Mouse (Mus musculus) embryonic stem cell, embryonic (primary cell): ENCODE measurements around the gene B3galt1.

ENCODE experiments used
- CTCF ChIA-PET, 4 experiments: fragments of 300-600 bp in 2 of 4; fragments of 350-600 bp in 2 of 4; sonication (Branson Sonifier 250); formaldehyde crosslinking; loops; one replicate each; lab custom pipeline; 2022; ENCODE audit warnings: inconsistent platforms in 2 of 4; lab: Charles Lee
- POLR2A ChIA-PET, 4 experiments: fragments of 300-600 bp in 2 of 4; fragments of 350-600 bp in 2 of 4; sonication (Branson Sonifier 250); formaldehyde crosslinking; loops; one replicate each; lab custom pipeline; 2022; ENCODE audit warnings: antibody characterized with exemption in 4 of 4, inconsistent platforms in 1 of 4; lab: Charles Lee

Gene B3galt1

DNA sequence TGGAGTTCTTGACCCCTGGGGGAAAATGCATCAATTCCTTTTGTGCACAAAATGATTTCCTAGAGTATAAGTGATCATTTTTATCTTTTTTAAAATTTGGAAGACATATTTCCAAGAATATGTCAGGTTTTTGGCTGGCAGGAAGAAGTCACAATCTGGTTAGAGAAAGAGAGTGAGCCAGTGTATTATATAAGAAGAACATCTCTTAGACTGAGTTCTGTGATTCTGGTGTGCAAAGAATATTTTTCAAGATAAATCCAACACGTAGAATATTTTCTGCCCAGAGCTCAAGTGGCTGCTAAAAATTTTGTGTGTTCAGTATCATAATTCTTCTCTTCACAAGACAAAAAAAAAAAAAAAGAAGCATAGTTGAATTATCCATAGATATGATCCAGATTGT, 92.4 kb downstream of the B3galt1 start:
- ChIA-PET POLR2A (no interaction called here), CTCF (no interaction called here)

DNA sequence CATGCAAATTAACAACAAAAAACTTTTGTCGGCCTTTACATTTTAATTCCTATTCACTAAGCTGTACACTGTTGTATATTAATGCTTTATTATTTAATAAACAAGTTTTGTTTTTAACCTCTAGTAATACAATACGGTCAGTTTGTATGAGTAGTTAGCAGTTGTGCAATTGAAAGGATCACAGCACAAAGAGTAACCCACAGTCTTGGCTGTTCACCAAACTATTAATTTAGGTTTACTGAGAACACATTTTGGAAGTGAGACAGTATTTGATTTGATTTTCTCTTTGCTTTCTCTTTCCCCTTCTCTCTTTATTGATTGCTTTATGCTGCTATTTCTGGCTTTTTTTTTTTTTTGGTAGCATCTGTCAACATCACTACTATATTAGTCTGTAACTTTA, 106.0 kb downstream of the B3galt1 start:
- CTCF ChIA-PET, result no interaction called here
- POLR2A ChIA-PET, result no interaction called here

DNA sequence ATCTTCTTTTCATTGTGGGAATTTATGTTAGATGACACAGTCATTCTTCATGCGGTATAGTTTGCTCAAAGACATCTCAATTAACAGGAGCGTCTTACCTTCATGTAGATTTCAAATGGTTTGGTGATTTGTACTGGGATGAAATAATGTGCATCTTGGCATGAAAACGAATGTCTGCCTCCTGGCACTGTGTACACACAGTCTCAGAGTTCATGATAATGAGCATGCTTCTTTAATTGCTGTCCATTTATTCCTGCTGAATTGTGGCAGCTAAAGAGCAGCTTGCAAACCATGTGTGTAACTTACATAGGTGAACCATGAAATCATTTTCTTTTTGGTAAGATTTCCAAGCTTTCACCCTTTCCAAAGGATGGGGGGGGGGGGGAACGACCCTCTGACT, 112.0 kb downstream of the B3galt1 start:
- CTCF ChIA-PET, result interaction anchor here in 1 of 4 experiments (0.7 kb wide), 1 partner anchor 9 kb away, joined by 3 read pairs; no protein-coding TSS in a partner anchor
- POLR2A ChIA-PET, result no interaction called here

DNA sequence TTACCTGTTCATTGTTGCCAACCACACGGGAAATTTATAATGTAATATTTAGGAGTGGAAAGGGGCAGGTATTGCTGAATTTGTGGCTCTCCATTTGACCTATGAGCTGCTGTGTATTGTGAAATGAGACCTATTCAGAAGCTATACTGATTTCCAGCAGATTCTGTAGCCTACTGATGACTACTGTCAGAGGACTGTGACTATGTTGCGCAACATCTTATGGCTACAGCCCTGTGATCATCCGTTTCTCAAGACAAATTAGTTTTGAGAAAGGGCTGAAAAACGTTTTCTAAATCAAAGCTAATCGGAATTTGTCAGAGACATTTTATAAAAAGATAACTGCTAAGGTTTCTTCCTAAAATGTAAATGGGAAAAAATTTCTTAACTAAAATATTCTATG, 158.6 kb downstream of the B3galt1 start:
- CTCF ChIA-PET, result no interaction called here
- POLR2A ChIA-PET, result no interaction called here

DNA sequence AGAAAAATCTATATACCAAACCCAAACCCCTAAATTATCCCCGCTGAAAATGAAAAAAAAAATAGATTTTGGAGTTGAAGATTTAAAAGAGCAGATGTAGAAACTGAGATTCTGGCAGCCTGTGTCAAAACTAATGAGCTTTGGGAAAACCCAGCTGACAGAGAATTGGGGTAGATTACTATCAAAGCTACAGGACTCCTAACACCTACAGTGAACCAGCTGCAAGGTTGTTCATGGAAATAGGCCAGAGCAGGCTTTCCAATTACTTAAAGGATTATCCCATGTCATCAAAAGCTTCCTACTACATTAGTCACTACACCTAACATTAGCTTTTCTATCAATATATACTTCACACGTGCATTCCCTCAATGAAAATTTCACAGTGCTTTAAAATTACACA, 165.1 kb downstream of the B3galt1 start:
- ChIA-PET POLR2A (no interaction called here), CTCF (no interaction called here)

DNA sequence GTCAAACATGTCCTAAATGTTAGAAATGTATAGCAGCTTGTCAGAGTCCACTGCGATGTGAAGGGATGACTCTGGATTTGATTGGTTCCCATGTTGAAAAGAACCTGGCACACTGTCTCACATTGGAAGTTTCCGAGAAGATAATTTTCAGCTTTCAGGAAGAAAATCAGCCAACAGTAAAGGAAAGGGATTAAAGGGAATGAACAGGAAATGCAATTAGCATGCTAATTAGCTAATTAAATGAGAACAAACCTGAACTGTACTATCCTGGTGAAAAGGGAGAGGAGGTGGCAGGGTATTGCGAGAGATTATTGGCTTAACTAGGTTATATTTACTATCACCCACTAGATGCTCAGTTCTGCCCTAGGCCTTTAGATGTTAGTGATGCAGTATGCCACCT, 185.9 kb downstream of the B3galt1 start:
- CTCF ChIA-PET, result interaction anchor here in 1 of 4 experiments (0.6 kb wide), 1 partner anchor 625 kb away, joined by 4 read pairs; no protein-coding TSS in a partner anchor
- POLR2A ChIA-PET, result no interaction called here

DNA sequence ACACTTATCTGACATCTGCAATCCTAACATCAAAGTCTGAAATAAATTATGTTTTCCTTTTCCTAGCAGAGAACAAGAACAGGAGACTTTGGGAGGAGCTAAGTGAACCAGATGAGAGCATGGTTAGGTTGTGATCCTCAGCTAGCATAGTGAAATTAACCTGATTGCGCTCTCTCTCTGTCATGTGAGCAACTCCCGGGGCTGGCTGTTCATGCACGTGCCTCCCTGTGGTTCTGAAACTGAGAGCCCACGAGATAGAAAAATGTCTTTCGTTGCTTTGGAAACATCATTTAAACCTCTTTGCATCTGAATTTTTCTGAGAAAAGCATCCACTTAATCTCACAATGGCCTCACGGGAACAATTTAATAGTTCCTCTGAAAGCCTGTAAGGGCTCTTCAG, 190.8 kb downstream of the B3galt1 start:
- ChIA-PET CTCF (no interaction called here), POLR2A (no interaction called here)

DNA sequence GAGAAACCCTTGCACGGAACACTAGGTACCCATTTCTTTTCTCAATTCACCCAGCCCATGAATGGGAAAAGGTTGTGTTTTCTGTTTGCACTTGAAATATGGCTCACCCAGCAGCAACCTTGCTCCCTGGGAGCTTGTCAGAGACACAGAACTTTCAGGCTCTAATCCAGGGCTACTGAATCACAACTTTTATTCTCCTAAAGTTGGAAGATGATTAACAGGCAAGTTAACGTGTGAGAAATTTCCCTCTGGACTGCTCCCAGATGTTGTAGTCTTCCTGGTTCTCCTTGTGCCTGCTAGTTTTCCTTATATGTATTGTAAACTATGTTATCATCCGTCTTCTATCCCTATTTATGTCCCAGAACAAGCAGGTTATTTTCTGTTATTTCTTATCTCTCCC, 221.9 kb downstream of the B3galt1 start:
- ChIA-PET CTCF (no interaction called here), POLR2A (no interaction called here)

DNA sequence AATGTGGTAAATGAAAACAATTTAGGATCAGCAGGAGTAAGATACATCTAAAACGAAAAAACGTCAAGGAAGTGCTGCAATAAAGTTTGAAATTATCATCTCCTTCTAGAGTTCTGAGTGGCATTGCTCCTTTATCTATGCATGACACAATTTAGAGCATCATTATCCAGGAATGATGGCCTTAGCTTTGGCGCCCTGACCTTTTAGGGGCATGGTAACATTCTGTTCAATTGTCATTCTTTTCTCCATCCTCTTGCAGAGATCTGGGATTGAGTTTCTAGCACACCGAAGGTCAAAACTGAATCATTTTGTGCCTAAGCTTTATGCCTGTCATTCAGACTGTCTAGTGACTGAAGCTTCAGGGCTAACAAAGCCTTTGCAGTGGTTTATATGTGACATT, 231.9 kb downstream of the B3galt1 start:
- CTCF ChIA-PET, result no interaction called here
- POLR2A ChIA-PET, result no interaction called here

DNA sequence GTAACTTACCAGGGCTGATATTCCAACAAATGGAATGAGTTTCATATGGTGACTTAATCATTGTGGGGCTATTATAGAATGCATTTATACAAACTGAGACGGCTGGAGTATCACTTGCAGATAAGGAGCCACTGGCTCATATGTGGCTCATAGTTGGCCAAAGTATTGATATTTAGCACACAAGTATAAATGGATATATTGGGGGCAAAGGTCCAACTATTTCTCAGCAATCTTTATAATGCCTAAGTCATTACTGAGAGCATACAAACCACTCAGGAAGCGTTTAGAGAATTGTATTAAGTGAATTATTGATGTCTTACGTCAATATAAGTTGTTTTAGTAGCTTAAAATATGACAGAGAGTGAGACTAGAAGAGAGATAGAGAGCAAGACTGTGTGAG, 234.3 kb downstream of the B3galt1 start:
- ChIA-PET CTCF (no interaction called here), POLR2A (no interaction called here)

DNA sequence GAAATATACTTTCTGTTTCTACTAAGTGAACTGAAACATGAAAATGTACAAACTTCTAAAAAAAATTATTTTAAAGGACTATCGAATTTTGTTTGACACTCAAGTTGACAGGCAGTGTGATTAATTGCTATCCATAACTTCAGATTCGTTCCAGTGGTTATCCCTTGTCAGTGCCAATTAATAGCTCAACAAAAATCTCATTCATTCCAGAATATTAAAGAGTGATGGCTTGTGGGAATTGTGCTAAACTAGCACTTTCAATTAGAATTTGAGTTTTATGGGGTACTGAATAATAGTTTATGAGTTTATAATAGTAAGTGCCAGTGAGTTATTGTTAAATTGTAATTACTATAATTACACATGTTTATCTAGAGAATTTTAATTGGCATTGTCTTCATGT, 250.5 kb downstream of the B3galt1 start:
- POLR2A ChIA-PET, result no interaction called here
- CTCF ChIA-PET, result no interaction called here

DNA sequence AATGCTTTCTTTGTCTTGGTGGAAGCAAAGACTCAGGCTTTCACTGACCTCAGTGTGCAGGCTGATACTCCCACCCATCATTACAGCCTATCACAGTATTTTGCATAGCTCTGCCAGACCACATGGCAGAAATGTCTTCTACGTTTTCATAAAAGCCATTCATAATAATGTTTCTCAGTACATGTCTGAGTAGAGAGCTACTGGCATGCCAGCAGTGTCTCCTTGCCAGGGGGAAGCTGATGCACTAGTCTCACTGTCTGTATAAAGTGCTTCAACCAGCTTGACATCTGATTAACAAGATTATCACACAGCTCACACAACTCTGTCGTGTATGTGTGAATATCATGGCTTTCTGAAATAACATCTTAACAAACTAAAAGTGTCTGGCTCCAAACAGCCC, 252.3 kb downstream of the B3galt1 start:
- ChIA-PET CTCF (no interaction called here), POLR2A (no interaction called here)

DNA sequence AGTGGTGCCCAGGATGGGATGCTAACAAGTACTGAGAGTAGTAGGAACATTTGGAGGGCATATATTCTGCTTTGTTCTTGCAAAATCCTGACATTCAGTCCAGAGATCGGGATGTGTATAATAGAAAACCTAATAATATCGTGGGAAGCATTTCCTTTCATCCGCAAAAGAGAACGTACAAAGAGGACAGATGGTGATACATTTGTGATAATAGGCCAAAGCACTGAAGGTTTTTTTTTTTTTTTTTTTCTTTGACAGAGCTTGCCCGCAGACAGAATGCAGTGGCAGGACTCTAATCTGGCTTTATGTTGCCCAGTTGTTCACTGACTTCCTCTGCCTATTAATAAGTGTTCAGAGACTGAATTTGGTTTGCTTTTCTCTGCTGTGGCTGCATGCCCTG, 256.7 kb downstream of the B3galt1 start:
- POLR2A ChIA-PET, result no interaction called here
- CTCF ChIA-PET, result no interaction called here

DNA sequence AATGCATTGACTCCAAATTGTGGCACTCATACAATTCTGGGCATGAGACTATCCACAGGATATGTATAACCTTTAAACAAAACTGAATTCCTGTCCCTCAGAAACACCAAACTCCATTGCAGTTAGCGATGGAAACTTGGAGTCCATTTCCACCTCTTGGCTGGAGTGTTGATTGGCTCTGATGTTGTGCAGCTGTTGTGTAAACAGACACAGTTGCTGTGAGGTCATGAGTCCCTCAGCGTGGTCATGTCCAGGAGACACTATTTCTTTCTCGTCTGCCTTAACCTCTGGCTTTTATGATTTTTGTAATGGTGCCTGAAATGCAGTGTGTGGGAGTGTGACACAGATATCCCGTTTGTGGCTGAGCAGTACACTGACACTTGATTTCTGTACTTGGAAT, 262.0 kb downstream of the B3galt1 start:
- CTCF ChIA-PET, result no interaction called here
- POLR2A ChIA-PET, result no interaction called here

DNA sequence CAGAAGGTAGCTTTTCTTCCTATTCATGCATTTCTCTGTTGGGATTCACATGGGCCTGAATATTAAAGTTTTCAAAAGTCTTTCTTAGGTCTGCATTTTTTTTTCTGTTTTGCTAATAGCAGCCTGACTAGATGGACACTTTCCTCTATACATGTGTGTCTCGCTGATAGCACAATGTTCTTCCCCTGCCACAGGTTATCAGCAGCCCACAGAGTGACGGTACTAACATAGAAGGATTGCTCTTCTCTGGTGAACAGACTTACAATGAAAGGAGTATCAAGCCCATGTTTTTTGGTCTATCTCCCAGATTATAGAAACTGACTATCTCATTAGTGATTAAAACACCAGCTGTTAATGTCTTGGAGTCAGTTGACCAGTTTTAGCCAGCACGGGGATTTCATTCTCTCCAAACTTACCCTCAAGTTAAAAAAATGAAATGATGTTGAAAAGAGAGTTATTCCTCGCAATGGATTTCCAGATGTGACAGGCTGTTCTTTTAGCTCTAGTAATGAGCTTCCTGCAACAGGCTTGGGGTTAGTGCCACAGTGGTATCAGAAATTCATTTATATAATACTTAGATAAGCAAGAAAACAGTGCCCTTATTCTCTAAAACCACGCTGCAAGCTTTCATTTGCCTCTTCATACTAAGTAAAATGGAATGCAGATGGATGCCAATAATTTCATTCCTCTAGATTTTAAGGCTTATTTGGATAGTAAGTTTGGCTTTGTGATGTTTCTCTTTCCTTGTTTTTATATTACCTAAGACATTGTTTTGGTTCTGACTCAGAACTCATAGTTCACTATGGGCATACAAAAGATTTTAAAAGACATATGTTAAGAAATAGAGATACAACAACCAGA, 263.6 kb downstream of the B3galt1 start:
- ChIA-PET CTCF (interaction anchor here in 1 of 4 experiments (0.5 kb wide), 1 partner anchor 12 kb away, joined by 3 read pairs; no protein-coding TSS in a partner anchor), POLR2A (no interaction called here)

DNA sequence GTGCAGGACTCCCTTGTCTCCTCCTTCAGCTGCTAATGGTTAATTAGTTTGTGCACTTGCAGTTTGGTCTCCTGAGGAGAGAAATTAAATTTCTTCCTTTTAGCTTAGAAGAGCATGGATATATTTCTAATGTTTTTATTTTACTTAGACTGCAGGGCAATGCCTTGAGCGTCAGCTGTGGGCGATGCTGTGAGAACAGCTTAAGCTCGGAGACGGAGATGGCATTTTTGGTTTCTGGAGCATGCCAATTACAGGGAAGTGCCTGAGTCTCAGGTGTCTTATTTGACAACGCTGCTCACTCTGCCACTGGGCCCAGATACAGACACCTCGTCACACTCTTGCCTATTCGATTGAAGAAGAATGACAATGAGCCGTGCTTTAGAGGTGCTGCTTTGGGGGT, 282.1 kb downstream of the B3galt1 start:
- ChIA-PET CTCF (no interaction called here), POLR2A (no interaction called here)

DNA sequence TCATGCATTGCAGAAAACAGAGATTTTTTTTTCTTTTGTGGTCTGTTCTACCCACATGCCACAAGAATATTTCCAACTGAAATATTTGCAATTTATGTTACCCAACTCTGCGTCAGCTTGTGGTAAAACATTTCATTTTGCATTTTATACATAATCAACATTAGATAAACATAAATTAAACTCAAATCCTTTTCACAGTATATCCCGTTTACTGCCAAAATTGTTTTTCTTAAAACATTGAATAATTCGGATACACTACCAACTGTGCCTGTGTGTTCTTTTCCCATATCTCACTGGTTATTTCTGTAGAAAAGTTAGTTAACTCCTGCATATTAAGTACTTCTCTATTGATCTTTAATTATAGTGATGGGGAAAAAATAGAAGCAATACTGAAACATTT, 285.1 kb downstream of the B3galt1 start:
- ChIA-PET POLR2A (no interaction called here), CTCF (no interaction called here)

DNA sequence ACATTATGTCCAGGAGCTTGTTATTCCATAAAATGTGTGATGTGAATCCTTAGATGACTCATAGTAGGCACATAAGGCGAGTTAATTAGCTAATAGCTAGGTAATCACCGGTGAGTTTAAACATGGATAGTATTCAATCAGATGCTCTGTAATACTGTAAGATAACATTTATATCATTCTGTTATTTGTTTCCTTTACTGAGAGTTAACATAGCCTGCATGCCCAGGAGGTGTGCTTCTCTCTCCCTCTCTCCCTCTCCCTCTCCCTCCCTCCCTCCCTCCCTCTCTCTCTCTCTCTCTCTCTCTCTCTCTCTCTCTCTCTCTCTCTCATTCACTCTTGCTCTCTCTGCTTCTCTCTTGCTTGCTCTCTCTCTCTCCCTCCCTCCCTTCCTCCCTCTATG, 292.7 kb downstream of the B3galt1 start:
- POLR2A ChIA-PET, result no interaction called here
- CTCF ChIA-PET, result no interaction called here

DNA sequence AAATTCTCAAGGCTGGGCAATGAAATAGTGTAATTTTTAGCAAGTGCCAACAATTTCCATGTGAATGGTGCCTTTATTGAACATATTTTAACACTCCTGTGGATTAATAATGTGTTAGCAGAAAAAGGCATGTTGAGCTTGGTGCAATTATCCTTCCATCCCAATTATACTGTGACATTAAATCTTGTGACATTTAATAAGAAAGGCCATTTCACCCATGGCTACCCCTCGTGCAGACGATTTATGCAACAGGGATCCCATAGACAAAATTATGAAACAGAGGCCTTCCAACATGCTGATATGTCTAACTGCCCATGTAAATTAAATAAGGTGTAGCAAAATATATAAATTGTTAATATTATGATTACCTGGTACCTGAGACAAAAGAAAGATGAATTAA, 293.3 kb downstream of the B3galt1 start:
- POLR2A ChIA-PET, result no interaction called here

DNA sequence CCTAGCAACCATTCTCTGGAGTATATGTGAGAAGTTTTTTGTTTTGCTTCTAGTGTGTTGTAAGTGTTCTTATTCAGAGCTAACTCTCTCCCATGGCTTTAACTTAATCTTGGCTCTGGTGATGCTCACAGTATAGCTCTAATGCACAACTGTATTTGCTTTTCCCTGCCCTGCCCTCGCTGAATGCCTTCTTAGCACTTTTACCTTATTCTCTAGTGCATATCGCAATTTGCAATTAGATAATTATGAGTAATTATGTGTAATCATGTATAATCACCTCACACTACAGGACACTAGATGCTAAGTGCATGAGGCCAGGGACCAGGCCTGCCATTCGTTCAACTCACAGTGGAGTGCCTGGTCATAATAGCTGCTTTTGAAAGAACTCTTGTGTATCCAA, 307.7 kb downstream of the B3galt1 start:
- ChIA-PET POLR2A (interaction anchor here in 1 of 4 experiments (0.6 kb wide), 1 partner anchor 1760 kb away, joined by 3 read pairs; no protein-coding TSS in a partner anchor), CTCF (no interaction called here)

More for the DNA sequence above, 293.3 kb downstream of the B3galt1 start:
- CTCF ChIA-PET, result no interaction called here

DNA sequence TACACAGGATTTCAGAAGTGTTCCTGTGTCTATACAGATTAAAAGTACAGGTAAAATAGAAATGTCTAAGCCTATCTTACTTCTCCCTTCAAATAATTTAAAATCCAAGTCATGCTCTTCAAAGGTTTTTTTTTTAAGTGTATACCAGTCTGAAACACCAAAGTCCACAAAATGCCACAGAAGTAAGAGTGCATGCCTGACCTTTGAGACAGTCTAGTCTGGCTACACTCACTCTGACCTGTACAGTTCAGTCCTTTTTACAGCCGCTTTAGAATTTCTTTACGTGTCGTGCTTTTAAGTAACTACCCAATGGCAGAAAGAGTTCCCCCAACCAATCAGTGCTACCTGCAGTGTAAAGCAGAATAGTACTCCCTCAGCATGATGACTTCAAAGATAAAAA, 314.2 kb downstream of the B3galt1 start:
- ChIA-PET POLR2A (no interaction called here), CTCF (no interaction called here)
